Mouse (Mus musculus): Measurements from ENCODE around the gene Lrmda. TPM values are rescaled to one million over a fixed set of nuclear protein-coding genes. Genes with fewer than 3 reads are reported as not detected.

Gene Lrmda
- polyA plus RNA-seq, 1 experiment from 2014 or later: 0.20 TPM

- Histone ChIP-seq H3K27ac (replicated peaks; ENCODE audit: low read depth, low read length) (no peak overlapping the region), H3K27me3 (ENCODE audit: control insufficient read depth, insufficient read depth, low read length) (no peaks in the 10 kb centered on the region), H3K9me3 (ENCODE audit: control insufficient read depth, low read length) (no peaks in the 10 kb centered on the region), H3K4me3 (ENCODE audit: low read depth, low read length) (no peak overlapping the region), H3K4me1 (ENCODE audit: control insufficient read depth, insufficient read depth, low read length) (no peaks in the 10 kb centered on the region), H3K36me3 (ENCODE audit: control insufficient read depth, insufficient read depth, low read length) (no peaks in the 10 kb centered on the region), H3K4me2 (ENCODE audit: low read depth, severe bottlenecking) (no peak overlapping the region), H3K9ac (ENCODE audit: low read length) (no peak overlapping the region)
- DNase-seq (ENCODE audit: low spot score) (no peak), ATAC-seq (ENCODE audit: insufficient number of reproducible peaks, low FRiP score, low TSS enrichment, low read depth) (no peak)
- 90% methylated on average over 4 of the region's 4 CpGs for WGBS
Measured at GRCm38 (mm10) chr14:21999588-21999987, 19.9 kb upstream of the Lrmda start.

- Histone ChIP-seq H3K9ac (ENCODE audit: low read length) (no peak overlapping the region), H3K9me3 (ENCODE audit: control insufficient read depth, low read length) (no peaks in the 10 kb centered on the region), H3K4me3 (ENCODE audit: low read depth, low read length) (no peak overlapping the region), H3K27me3 (ENCODE audit: control insufficient read depth, insufficient read depth, low read length) (no peaks in the 10 kb centered on the region), H3K4me1 (ENCODE audit: control insufficient read depth, insufficient read depth, low read length) (no peaks in the 10 kb centered on the region), H3K27ac (replicated peaks; ENCODE audit: low read depth, low read length) (no peak overlapping the region), H3K4me2 (ENCODE audit: low read depth, severe bottlenecking) (no peak overlapping the region), H3K36me3 (ENCODE audit: control insufficient read depth, insufficient read depth, low read length) (no peaks in the 10 kb centered on the region)
- DNase-seq (ENCODE audit: low spot score) (no peak), ATAC-seq (ENCODE audit: insufficient number of reproducible peaks, low FRiP score, low TSS enrichment, low read depth) (no peak)
- 73% methylated on average over 1 of the region's 1 CpGs for WGBS
Measured at GRCm38 (mm10) chr14:22003231-22003630, 16.3 kb upstream of the Lrmda start.

GRCm38 (mm10) chr14:22003631-22004030 is 15.9 kb upstream of the Lrmda start:
- Histone ChIP-seq H3K27ac (replicated peaks; ENCODE audit: low read depth, low read length) (no peak overlapping the region), H3K4me3 (ENCODE audit: low read depth, low read length) (no peak overlapping the region), H3K4me2 (ENCODE audit: low read depth, severe bottlenecking) (no peak overlapping the region), H3K4me1 (ENCODE audit: control insufficient read depth, insufficient read depth, low read length) (no peaks in the 10 kb centered on the region), H3K9me3 (ENCODE audit: control insufficient read depth, low read length) (no peaks in the 10 kb centered on the region), H3K9ac (ENCODE audit: low read length) (no peak overlapping the region), H3K27me3 (ENCODE audit: control insufficient read depth, insufficient read depth, low read length) (no peaks in the 10 kb centered on the region), H3K36me3 (ENCODE audit: control insufficient read depth, insufficient read depth, low read length) (no peaks in the 10 kb centered on the region)
- DNase-seq (ENCODE audit: low spot score): no peak
- no peak for ATAC-seq (ENCODE audit: insufficient number of reproducible peaks, low FRiP score, low TSS enrichment, low read depth)
- 62% methylated on average over 4 of the region's 4 CpGs for WGBS

- Histone ChIP-seq H3K9ac (ENCODE audit: low read length) (no peak overlapping the region), H3K4me1 (ENCODE audit: control insufficient read depth, insufficient read depth, low read length) (no peaks in the 10 kb centered on the region), H3K27ac (replicated peaks; ENCODE audit: low read depth, low read length) (no peak overlapping the region), H3K4me3 (ENCODE audit: low read depth, low read length) (no peak overlapping the region), H3K27me3 (ENCODE audit: control insufficient read depth, insufficient read depth, low read length) (no peaks in the 10 kb centered on the region), H3K9me3 (ENCODE audit: control insufficient read depth, low read length) (no peaks in the 10 kb centered on the region), H3K4me2 (ENCODE audit: low read depth, severe bottlenecking) (no peak overlapping the region), H3K36me3 (ENCODE audit: control insufficient read depth, insufficient read depth, low read length) (no peaks in the 10 kb centered on the region)
- DNase-seq (ENCODE audit: low spot score) (no peak), ATAC-seq (ENCODE audit: insufficient number of reproducible peaks, low FRiP score, low TSS enrichment, low read depth) (no peak)
- WGBS: 14% methylated on average over 4 of the region's 4 CpGs
Measured at GRCm38 (mm10) chr14:22004943-22005342, 14.6 kb upstream of the Lrmda start.

GRCm38 (mm10) chr14:22007006-22007405 is 12.5 kb upstream of the Lrmda start:
- 86% methylated on average over 6 of the region's 6 CpGs for WGBS
- H3K9ac ChIP-seq (ENCODE audit: low read length): no peak overlapping the region
- no peaks in the 10 kb centered on the region for H3K9me3 ChIP-seq (ENCODE audit: control insufficient read depth, low read length)
- no peak overlapping the region for H3K4me2 ChIP-seq (ENCODE audit: low read depth, severe bottlenecking)
- H3K27me3 ChIP-seq (ENCODE audit: control insufficient read depth, insufficient read depth, low read length): no peaks in the 10 kb centered on the region
- H3K27ac ChIP-seq (replicated peaks; ENCODE audit: low read depth, low read length): no peak overlapping the region
- no peaks in the 10 kb centered on the region for H3K36me3 ChIP-seq (ENCODE audit: control insufficient read depth, insufficient read depth, low read length)
- ATAC-seq (ENCODE audit: insufficient number of reproducible peaks, low FRiP score, low TSS enrichment, low read depth) (no peak), DNase-seq (ENCODE audit: low spot score) (no peak)
- no peak overlapping the region for H3K4me3 ChIP-seq (ENCODE audit: low read depth, low read length)
- H3K4me1 ChIP-seq (ENCODE audit: control insufficient read depth, insufficient read depth, low read length): no peaks in the 10 kb centered on the region

- DNase-seq (ENCODE audit: low spot score) (no peak), ATAC-seq (ENCODE audit: insufficient number of reproducible peaks, low FRiP score, low TSS enrichment, low read depth) (no peak)
- Histone ChIP-seq H3K9me3 (ENCODE audit: control insufficient read depth, low read length) (no peaks in the 10 kb centered on the region), H3K4me1 (ENCODE audit: control insufficient read depth, insufficient read depth, low read length) (no peaks in the 10 kb centered on the region), H3K4me2 (ENCODE audit: low read depth, severe bottlenecking) (no peak overlapping the region), H3K36me3 (ENCODE audit: control insufficient read depth, insufficient read depth, low read length) (no peaks in the 10 kb centered on the region), H3K9ac (ENCODE audit: low read length) (no peak overlapping the region), H3K27me3 (ENCODE audit: control insufficient read depth, insufficient read depth, low read length) (peaks cover 12% of the 10 kb centered on the region), H3K27ac (replicated peaks; ENCODE audit: low read depth, low read length) (no peak overlapping the region), H3K4me3 (ENCODE audit: low read depth, low read length) (no peak overlapping the region)
- WGBS: 88% methylated on average over 5 of the region's 5 CpGs
Measured at GRCm38 (mm10) chr14:22014315-22014714, 5.2 kb upstream of the Lrmda start.

- Histone ChIP-seq H3K4me3 (ENCODE audit: low read depth, low read length) (no peak overlapping the region), H3K9me3 (ENCODE audit: control insufficient read depth, low read length) (no peaks in the 10 kb centered on the region), H3K27ac (replicated peaks; ENCODE audit: low read depth, low read length) (no peak overlapping the region), H3K9ac (ENCODE audit: low read length) (no peak overlapping the region), H3K4me2 (ENCODE audit: low read depth, severe bottlenecking) (no peak overlapping the region), H3K27me3 (ENCODE audit: control insufficient read depth, insufficient read depth, low read length) (peaks cover 14% of the 10 kb centered on the region), H3K4me1 (ENCODE audit: control insufficient read depth, insufficient read depth, low read length) (no peaks in the 10 kb centered on the region), H3K36me3 (ENCODE audit: control insufficient read depth, insufficient read depth, low read length) (no peaks in the 10 kb centered on the region)
- DNase-seq (ENCODE audit: low spot score): no peak
- 49% methylated on average over 4 of the region's 4 CpGs for WGBS
- ATAC-seq (ENCODE audit: insufficient number of reproducible peaks, low FRiP score, low TSS enrichment, low read depth): no peak
Measured at GRCm38 (mm10) chr14:22014781-22015180, 4.7 kb upstream of the Lrmda start.

- Histone ChIP-seq H3K9ac (ENCODE audit: low read length) (no peak overlapping the region), H3K27ac (replicated peaks; ENCODE audit: low read depth, low read length) (no peak overlapping the region), H3K27me3 (ENCODE audit: control insufficient read depth, insufficient read depth, low read length) (peaks cover 20% of the 10 kb centered on the region), H3K36me3 (ENCODE audit: control insufficient read depth, insufficient read depth, low read length) (no peaks in the 10 kb centered on the region), H3K4me1 (ENCODE audit: control insufficient read depth, insufficient read depth, low read length) (no peaks in the 10 kb centered on the region), H3K4me2 (ENCODE audit: low read depth, severe bottlenecking) (no peak overlapping the region), H3K9me3 (ENCODE audit: control insufficient read depth, low read length) (no peaks in the 10 kb centered on the region), H3K4me3 (ENCODE audit: low read depth, low read length) (no peak overlapping the region)
- no peak for ATAC-seq (ENCODE audit: insufficient number of reproducible peaks, low FRiP score, low TSS enrichment, low read depth)
- no peak for DNase-seq (ENCODE audit: low spot score)
- WGBS: 70% methylated on average over 5 of the region's 5 CpGs
Measured at GRCm38 (mm10) chr14:22017011-22017410, 2.5 kb upstream of the Lrmda start.
